Mouse (Mus musculus): ENCODE results near the gene Camk2n1. TPM values are rescaled to one million over a fixed set of nuclear protein-coding genes. Genes with fewer than 3 reads are reported as not detected.
A peak's percentile ranks its signal among the peaks of the same experiment; 100 is the strongest.

Camk2n1 gene
- polyA plus RNA-seq, 1 experiment from 2014 or later, result 17.2 TPM

GRCm38 (mm10) chr4:138459775-138460174 lies 5.7 kb downstream of the Camk2n1 start:
- peaks cover 45% of the 10 kb centered on the region for H3K4me1 ChIP-seq (replicated peaks; ENCODE audit: control insufficient read depth, insufficient read depth, low read length)
- WGBS, result 69% methylated on average over 6 of the region's 6 CpGs

DNA sequence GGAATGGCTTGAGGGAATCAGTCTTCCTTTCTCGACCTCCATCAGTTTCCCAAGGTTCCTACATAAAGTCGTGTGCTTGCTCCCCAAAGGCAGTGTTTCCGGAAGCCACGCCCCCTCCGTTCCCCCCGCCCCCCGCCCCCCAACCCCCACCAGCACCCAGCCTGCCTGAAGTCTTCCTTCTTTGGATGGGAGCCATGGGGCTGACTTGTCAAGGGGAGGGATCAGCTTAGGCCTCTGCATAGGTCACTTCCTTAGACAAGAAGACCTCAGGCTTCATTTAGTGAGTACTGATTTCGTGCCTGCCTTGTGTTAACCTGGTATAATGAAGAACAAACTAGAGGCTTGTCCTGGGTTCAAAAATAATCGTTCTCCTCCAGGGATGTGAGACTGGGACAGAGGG lies 6.8 kb downstream of the Camk2n1 start:
- H3K4me1 ChIP-seq (replicated peaks; ENCODE audit: control insufficient read depth, insufficient read depth, low read length), result peaks cover 49% of the 10 kb centered on the region
- H3K27me3 ChIP-seq (ENCODE audit: control insufficient read depth, insufficient read depth, low read length), result no peaks in the 10 kb centered on the region
- H3K36me3 ChIP-seq (replicated peaks; ENCODE audit: control insufficient read depth, insufficient read depth), result 0 out of 2 replicates have a peak, but pooled peaks cover 4% of the 10 kb centered on the region
- ATAC-seq (ENCODE audit: low FRiP score) (no peak), DNase-seq (ENCODE audit: low spot score) (no peak)
- H3K9ac ChIP-seq, result no peak overlapping the region
- H3K27ac ChIP-seq, result no peak overlapping the region
- WGBS, result 34% methylated on average over 8 of the region's 9 CpGs
- no peak overlapping the region for H3K4me3 ChIP-seq (replicated peaks; ENCODE audit: low read length)
- no peak overlapping the region for H3K4me2 ChIP-seq (replicated peaks)
- no peaks in the 10 kb centered on the region for H3K9me3 ChIP-seq (ENCODE audit: control insufficient read depth, low read length)

More at GRCm38 (mm10) chr4:138459775-138460174, 5.7 kb downstream of the Camk2n1 start:
- Histone ChIP-seq H3K9ac (no peak overlapping the region), H3K36me3 (replicated peaks; ENCODE audit: control insufficient read depth, insufficient read depth) (0 out of 2 replicates have a peak, but pooled peaks cover 4% of the 10 kb centered on the region), H3K27me3 (ENCODE audit: control insufficient read depth, insufficient read depth, low read length) (no peaks in the 10 kb centered on the region), H3K4me2 (replicated peaks) (no peak overlapping the region), H3K27ac (no peak overlapping the region), H3K4me3 (replicated peaks; ENCODE audit: low read length) (no peak overlapping the region), H3K9me3 (ENCODE audit: control insufficient read depth, low read length) (no peaks in the 10 kb centered on the region)
- ATAC-seq (ENCODE audit: low FRiP score), result no peak
- no peak for DNase-seq (ENCODE audit: low spot score)

DNA sequence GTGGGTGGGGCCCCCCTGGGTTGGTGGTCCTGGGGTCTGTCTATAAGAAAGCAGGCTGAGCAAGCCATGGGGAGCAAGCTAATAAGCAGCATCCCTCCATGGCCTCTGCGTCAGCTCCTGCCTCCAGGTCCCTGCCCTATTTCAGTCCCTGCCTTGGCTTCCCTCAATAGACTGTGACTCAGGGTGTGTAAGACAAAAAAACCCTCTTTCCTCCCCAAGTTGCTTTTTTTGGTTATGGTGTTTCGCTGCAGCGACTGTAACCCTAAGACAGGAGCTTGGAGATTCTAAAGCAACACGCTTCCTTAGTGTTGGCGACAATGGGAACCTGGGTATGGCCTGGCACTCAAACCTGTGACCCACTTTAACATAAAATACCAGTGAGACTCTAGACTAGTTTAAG lies 7.4 kb downstream of the Camk2n1 start:
- H3K4me1 ChIP-seq (replicated peaks; ENCODE audit: control insufficient read depth, insufficient read depth, low read length), result peaks cover 49% of the 10 kb centered on the region
- H3K9me3 ChIP-seq (ENCODE audit: control insufficient read depth, low read length), result no peaks in the 10 kb centered on the region
- ATAC-seq (ENCODE audit: low FRiP score), result no peak
- no peak for DNase-seq (ENCODE audit: low spot score)
- no peak overlapping the region for H3K27ac ChIP-seq
- no peak overlapping the region for H3K4me2 ChIP-seq (replicated peaks)
- no peaks in the 10 kb centered on the region for H3K27me3 ChIP-seq (ENCODE audit: control insufficient read depth, insufficient read depth, low read length)
- 96% methylated on average over 5 of the region's 5 CpGs for WGBS
- H3K9ac ChIP-seq, result no peak overlapping the region
- H3K4me3 ChIP-seq (replicated peaks; ENCODE audit: low read length), result no peak overlapping the region
- 0 out of 2 replicates have a peak, but pooled peaks cover 4% of the 10 kb centered on the region for H3K36me3 ChIP-seq (replicated peaks; ENCODE audit: control insufficient read depth, insufficient read depth)

GRCm38 (mm10) chr4:138462971-138463831 lies 9.1 kb downstream of the Camk2n1 start:
- Histone ChIP-seq H3K27me3 (ENCODE audit: control insufficient read depth, insufficient read depth, low read length) (no peaks in the 10 kb centered on the region), H3K4me3 (replicated peaks; ENCODE audit: low read length) (no peak overlapping the region), H3K9me3 (ENCODE audit: control insufficient read depth, low read length) (no peaks in the 10 kb centered on the region), H3K4me1 (replicated peaks; ENCODE audit: control insufficient read depth, insufficient read depth, low read length) (peaks cover 36% of the 10 kb centered on the region), H3K36me3 (replicated peaks; ENCODE audit: control insufficient read depth, insufficient read depth) (0 out of 2 replicates have a peak, but pooled peaks cover 4% of the 10 kb centered on the region), H3K27ac (peak overlapping the region; percentile 76), H3K4me2 (replicated peaks) (peak overlapping the region; percentile 38), H3K9ac (0 out of 2 replicates have a peak overlapping the region, but pooled peaks have one; percentile 7)
- ATAC-seq (ENCODE audit: low FRiP score) (0 out of 2 replicates have a peak, but pooled peaks have one; percentile 13), DNase-seq (ENCODE audit: low spot score) (peak; percentile 70)
- 1% methylated on average over 11 of the region's 11 CpGs for WGBS

DNA sequence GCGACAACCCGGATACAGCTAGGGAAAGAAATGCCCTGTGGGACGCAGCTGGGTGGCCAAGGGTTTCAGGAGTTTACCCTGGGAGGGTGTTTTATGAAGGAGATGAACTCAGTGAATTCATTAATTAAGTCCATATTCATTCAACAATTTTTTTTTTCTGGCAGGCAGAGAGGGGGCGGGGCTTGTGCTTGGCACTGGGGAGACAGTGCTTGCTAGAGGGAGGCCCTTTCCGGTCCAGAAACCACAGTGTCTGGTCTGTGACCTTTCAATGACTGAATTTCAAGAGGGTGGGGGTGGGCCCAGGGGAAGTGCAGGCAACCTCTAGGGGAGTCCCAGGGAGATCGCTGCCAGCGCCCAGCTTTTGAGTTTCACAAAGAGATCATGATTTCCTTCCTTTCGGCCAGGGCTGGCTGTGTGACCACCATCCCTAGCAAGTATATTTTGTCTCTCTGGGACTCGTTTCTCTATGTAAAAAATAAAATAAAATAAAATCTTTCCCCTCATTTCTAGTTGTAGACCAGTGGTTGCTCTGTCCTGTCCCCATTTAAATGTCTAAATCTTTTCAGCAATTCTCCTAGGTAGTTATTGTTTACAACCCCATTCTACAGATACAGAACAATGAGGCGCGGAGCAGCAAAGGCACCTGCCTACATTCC lies 9.8 kb downstream of the Camk2n1 start:
- peaks cover 32% of the 10 kb centered on the region for H3K4me1 ChIP-seq (replicated peaks; ENCODE audit: control insufficient read depth, insufficient read depth, low read length)
- no peak overlapping the region for H3K9ac ChIP-seq
- no peaks in the 10 kb centered on the region for H3K9me3 ChIP-seq (ENCODE audit: control insufficient read depth, low read length)
- peak; percentile 53; the same call in 1 of the 2 replicates for ATAC-seq (ENCODE audit: low FRiP score)
- H3K4me2 ChIP-seq (replicated peaks), result peak overlapping the region; percentile 38
- peak; percentile 77 for DNase-seq (ENCODE audit: low spot score)
- H3K4me3 ChIP-seq (replicated peaks; ENCODE audit: low read length), result no peak overlapping the region
- H3K27me3 ChIP-seq (ENCODE audit: control insufficient read depth, insufficient read depth, low read length), result no peaks in the 10 kb centered on the region
- H3K36me3 ChIP-seq (replicated peaks; ENCODE audit: control insufficient read depth, insufficient read depth), result 0 out of 2 replicates have a peak, but pooled peaks cover 3% of the 10 kb centered on the region
- peak overlapping the region; percentile 76 for H3K27ac ChIP-seq
- 4% methylated on average over 11 of the region's 11 CpGs for WGBS

DNA sequence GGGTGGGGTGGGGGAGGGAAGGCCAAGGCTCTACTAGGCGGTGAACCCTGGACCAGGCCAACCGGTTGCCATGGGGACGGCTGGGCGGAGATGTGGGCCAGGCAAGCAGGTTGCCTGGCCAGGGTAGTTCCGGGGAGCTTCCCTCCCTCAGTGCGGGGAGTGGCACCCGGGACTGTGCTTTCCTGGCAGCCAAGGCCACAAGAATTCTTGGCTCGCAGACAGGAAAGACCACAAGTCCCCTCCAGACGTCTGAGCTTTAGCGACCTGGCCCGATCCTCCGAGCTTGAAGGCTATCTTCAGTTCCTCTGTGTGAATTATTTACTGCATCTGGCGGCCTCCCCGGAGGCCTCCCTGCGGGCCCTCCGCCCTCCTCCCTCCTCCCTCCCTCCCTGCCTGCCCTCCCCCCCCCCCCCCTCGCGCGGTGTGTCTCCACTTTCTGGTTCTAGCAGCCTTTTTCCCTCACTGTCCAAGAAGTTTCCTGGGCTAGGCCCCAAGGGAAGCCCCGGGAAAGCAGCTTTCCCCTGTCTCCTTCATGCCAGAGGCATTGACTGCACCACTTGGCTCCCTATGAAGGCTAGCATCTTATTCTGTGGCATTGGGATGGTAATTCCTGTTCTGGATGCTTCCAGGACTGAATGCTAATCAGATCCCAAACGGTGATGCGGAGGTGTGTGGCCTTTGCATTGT lies 10.7 kb downstream of the Camk2n1 start:
- 2% methylated on average over 19 of the region's 22 CpGs for WGBS
- Histone ChIP-seq H3K27me3 (ENCODE audit: control insufficient read depth, insufficient read depth, low read length) (no peaks in the 10 kb centered on the region), H3K9me3 (ENCODE audit: control insufficient read depth, low read length) (no peaks in the 10 kb centered on the region), H3K27ac (no peak overlapping the region), H3K4me3 (replicated peaks; ENCODE audit: low read length) (no peak overlapping the region), H3K36me3 (replicated peaks; ENCODE audit: control insufficient read depth, insufficient read depth) (no peaks in the 10 kb centered on the region), H3K4me2 (replicated peaks) (peak overlapping the region; percentile 38), H3K4me1 (replicated peaks; ENCODE audit: control insufficient read depth, insufficient read depth, low read length) (peaks cover 33% of the 10 kb centered on the region), H3K9ac (no peak overlapping the region)
- ATAC-seq (ENCODE audit: low FRiP score), result peak; percentile 67
- peak; percentile 65 for DNase-seq (ENCODE audit: low spot score)

DNA sequence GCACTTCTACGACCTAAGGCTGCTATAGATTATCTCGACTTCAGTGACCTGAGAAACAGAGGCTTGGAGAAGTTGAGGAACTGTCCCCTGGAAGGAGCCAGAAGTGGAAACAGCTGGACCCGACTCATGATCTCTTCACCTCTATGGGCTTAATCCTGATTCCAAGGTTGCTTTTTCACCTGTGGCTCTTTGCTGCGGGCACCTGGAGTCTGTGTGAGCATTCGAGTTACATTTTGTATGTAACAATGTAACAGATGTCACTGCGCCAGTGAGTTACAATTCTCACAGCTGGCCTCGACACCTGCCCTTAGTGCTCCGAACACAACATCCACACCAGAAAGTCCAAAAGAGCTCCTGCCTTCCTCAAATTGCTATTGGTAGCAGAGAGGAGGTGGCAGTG lies 11.3 kb downstream of the Camk2n1 start:
- DNase-seq (ENCODE audit: low spot score) (no peak), ATAC-seq (ENCODE audit: low FRiP score) (no peak)
- Histone ChIP-seq H3K27me3 (ENCODE audit: control insufficient read depth, insufficient read depth, low read length) (no peaks in the 10 kb centered on the region), H3K9me3 (ENCODE audit: control insufficient read depth, low read length) (no peaks in the 10 kb centered on the region), H3K36me3 (replicated peaks; ENCODE audit: control insufficient read depth, insufficient read depth) (no peaks in the 10 kb centered on the region), H3K4me2 (replicated peaks) (no peak overlapping the region), H3K27ac (no peak overlapping the region), H3K4me1 (replicated peaks; ENCODE audit: control insufficient read depth, insufficient read depth, low read length) (peaks cover 33% of the 10 kb centered on the region), H3K4me3 (replicated peaks; ENCODE audit: low read length) (no peak overlapping the region), H3K9ac (no peak overlapping the region)
- WGBS, result 38% methylated on average over 8 of the region's 8 CpGs

DNA sequence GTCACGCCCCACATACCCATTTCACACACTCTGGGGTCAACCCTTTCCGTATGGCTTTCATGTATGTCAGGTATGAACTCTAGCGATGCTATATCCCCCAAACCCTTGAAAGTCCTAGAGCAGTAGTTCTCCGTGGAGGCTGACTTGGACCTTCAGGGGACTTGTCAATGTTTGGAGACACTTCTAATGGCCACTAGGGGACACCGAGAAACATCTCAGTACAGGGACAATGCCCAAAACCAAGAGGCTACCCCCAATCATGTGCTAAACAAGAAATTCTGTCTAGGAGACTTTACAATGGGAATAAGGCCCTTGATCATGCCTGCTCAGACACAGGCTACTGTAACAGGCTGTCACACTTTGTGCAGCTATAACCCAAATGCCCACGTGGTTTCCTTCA lies 12.6 kb downstream of the Camk2n1 start:
- no peak for ATAC-seq (ENCODE audit: low FRiP score)
- 74% methylated on average over 6 of the region's 6 CpGs for WGBS

GRCm38 (mm10) chr4:138467451-138467850 lies 13.3 kb downstream of the Camk2n1 start:
- H3K4me1 ChIP-seq (replicated peaks; ENCODE audit: control insufficient read depth, insufficient read depth, low read length), result peaks cover 31% of the 10 kb centered on the region
- no peak overlapping the region for H3K4me2 ChIP-seq (replicated peaks)
- ATAC-seq (ENCODE audit: low FRiP score) (no peak), DNase-seq (ENCODE audit: low spot score) (no peak)
- no peak overlapping the region for H3K9ac ChIP-seq
- no peak overlapping the region for H3K4me3 ChIP-seq (replicated peaks; ENCODE audit: low read length)
- 90% methylated on average over 5 of the region's 5 CpGs for WGBS
- no peaks in the 10 kb centered on the region for H3K9me3 ChIP-seq (ENCODE audit: control insufficient read depth, low read length)
- no peaks in the 10 kb centered on the region for H3K36me3 ChIP-seq (replicated peaks; ENCODE audit: control insufficient read depth, insufficient read depth)
- no peak overlapping the region for H3K27ac ChIP-seq
- H3K27me3 ChIP-seq (ENCODE audit: control insufficient read depth, insufficient read depth, low read length), result no peaks in the 10 kb centered on the region

More for the DNA sequence above, 12.6 kb downstream of the Camk2n1 start:
- H3K27ac ChIP-seq, result no peak overlapping the region
- H3K9me3 ChIP-seq (ENCODE audit: control insufficient read depth, low read length), result no peaks in the 10 kb centered on the region
- H3K9ac ChIP-seq, result no peak overlapping the region
- H3K4me2 ChIP-seq (replicated peaks), result no peak overlapping the region
- H3K27me3 ChIP-seq (ENCODE audit: control insufficient read depth, insufficient read depth, low read length), result no peaks in the 10 kb centered on the region
- no peak overlapping the region for H3K4me3 ChIP-seq (replicated peaks; ENCODE audit: low read length)
- DNase-seq (ENCODE audit: low spot score), result no peak
- no peaks in the 10 kb centered on the region for H3K36me3 ChIP-seq (replicated peaks; ENCODE audit: control insufficient read depth, insufficient read depth)
- peaks cover 33% of the 10 kb centered on the region for H3K4me1 ChIP-seq (replicated peaks; ENCODE audit: control insufficient read depth, insufficient read depth, low read length)

Data from hindbrain, embryonic 14.5 days (tissue).